Mouse (Mus musculus) myocyte (in vitro differentiated cells): ENCODE measurements around the gene Kcnh3.

Source experiments
- CEBPB ChIP-seq: IDR thresholded peaks from 2 replicates; pipeline ENCODE4 v1.6.1; 2011; ENCODE audit warnings: mild to moderate bottlenecking, moderate library complexity; ENCODE audit not compliant: poor library complexity, insufficient read depth, severe bottlenecking
- E2F4 ChIP-seq: IDR thresholded peaks from one replicate; pipeline ENCODE4 v1.6.1; 2011; ENCODE audit warnings: mild to moderate bottlenecking, control low read depth, moderate library complexity; ENCODE audit not compliant: insufficient read depth
- MAX ChIP-seq: IDR thresholded peaks from one replicate; pipeline ENCODE4 v1.6.1; 2011; ENCODE audit warnings: low read depth, mild to moderate bottlenecking, control low read depth
- MYOD1 ChIP-seq, 3 experiments: IDR thresholded peaks; one replicate each; pipeline ENCODE4 v1.6.1; 2011; ENCODE audit warnings: control low read depth in 2 of 3, low read depth in 2 of 3, mild to moderate bottlenecking in 2 of 3, moderate library complexity in 1 of 3; ENCODE audit not compliant: insufficient read length in 2 of 3, control insufficient read depth in 1 of 3
- MYOG ChIP-seq, 3 experiments: IDR thresholded peaks; one replicate each; pipeline ENCODE4 v1.6.1; 2011; ENCODE audit warnings: control low read depth in 2 of 3, low read depth in 2 of 3, mild to moderate bottlenecking in 2 of 3; ENCODE audit not compliant: insufficient read length in 2 of 3, control insufficient read depth in 1 of 3, insufficient read depth in 1 of 3
- POLR2A ChIP-seq: IDR thresholded peaks from one replicate; pipeline ENCODE4 v1.6.1; 2011; ENCODE audit warnings: low read depth, mild to moderate bottlenecking, control low read depth, moderate library complexity; ENCODE audit not compliant: insufficient read length
- POLR2AphosphoS2 ChIP-seq: IDR thresholded peaks from one replicate; pipeline ENCODE4 v1.6.1; 2011; ENCODE audit warnings: low read depth, control low read depth; ENCODE audit not compliant: insufficient read length
- USF1 ChIP-seq: IDR thresholded peaks from one replicate; pipeline ENCODE4 v1.6.1; 2011; ENCODE audit warnings: low read depth, mild to moderate bottlenecking, control low read depth, moderate library complexity

DNA sequence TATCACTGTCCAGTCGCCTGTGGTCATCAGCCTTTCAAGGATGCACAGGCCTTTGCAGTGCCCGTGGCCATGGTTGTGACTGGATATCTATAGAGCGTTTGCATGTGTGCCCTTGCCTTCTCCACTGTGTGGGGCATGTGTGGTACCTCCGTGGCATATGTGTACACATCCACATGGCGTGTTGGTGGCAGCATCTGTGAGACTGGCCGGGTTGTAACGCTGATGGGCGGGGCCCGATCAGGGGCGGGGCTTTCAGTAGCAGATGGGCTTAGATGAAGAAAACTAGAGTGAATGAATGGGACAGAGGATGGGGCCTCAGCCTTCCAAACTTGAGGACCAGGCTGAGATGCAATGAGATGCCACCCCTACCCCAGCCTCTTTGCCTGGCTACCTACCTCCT lies 7.3 kb downstream of the Kcnh3 start:
- TF ChIP-seq USF1 (no peak), POLR2A (no peak), MYOD1 (IDR thresholded peaks at IDR 0.05; ENCODE audit: control insufficient read depth in 1 of 3, insufficient read length in 2 of 3, low read depth in 2 of 3) (no peak), MYOG (IDR thresholded peaks at IDR 0.05; ENCODE audit: control insufficient read depth in 1 of 3, insufficient read depth in 1 of 3, insufficient read length in 2 of 3, low read depth in 2 of 3) (no peak), E2F4 (no peak), MAX (no peak), POLR2AphosphoS2 (no peak), CEBPB (no peak)
